Mouse (Mus musculus): ENCODE measurements around the gene Fgf15. TPM values are rescaled to one million over a fixed set of nuclear protein-coding genes. Genes with fewer than 3 reads are reported as not detected.

The Fgf15 gene
- total and polyA plus RNA-seq, 3 experiments, result 38.9 to 129 (median 48.5) TPM

DNA sequence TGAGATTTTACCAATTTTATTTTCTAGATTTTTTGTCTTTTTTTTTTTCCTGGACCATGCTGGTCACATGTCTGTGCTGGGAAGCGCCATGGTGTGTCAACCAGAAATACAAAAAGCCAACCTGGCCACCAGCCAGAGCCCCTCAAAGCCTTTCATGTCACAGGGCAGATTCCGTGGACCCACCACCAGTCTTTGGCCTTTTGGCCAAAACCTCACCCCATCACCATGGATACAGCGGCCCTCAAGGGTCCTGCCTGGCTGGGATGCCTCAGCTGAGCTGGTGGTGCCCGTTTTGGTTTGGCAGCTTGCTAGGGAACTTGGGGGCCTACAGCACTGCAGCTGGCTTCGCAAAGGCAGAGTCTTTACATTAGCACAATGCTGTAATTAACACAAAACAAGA is 33.6 kb downstream of the Fgf15 start:
- TF ChIP-seq TAL1 (conservative IDR thresholded peaks at IDR 0.05; ENCODE audit: low read depth, low read length) (no peak), GATA2 (IDR thresholded peaks at IDR 0.05; ENCODE audit: borderline replicate concordance, low read depth, low read length) (no peak), CTCF (IDR thresholded peaks at IDR 0.05; ENCODE audit: low read depth, low read length) (no peak), POLR2AphosphoS5 (IDR thresholded peaks at IDR 0.05; ENCODE audit: insufficient replicate concordance, low read depth, low read length) (no peak), GATA1 (IDR thresholded peaks at IDR 0.05; ENCODE audit: borderline replicate concordance, low read length) (no peak)
- no peaks in the 10 kb centered on the region for H3K9me3 ChIP-seq (replicated peaks)
- peaks cover 18% of the 10 kb centered on the region for H3K27me3 ChIP-seq (ENCODE audit: insufficient read depth, low read length)
- ATAC-seq (ENCODE audit: extremely low read depth, insufficient number of reproducible peaks, low FRiP score, poor library complexity, severe bottlenecking), result no peak
- H3K4me1 ChIP-seq (ENCODE audit: insufficient read depth, low read depth, low read length), result no peaks in the 10 kb centered on the region
- DNase-seq (ENCODE audit: low spot score), result no peak
- no peak overlapping the region for H3K4me3 ChIP-seq (ENCODE audit: low read depth, low read length)
- peaks cover 44% of the 10 kb centered on the region for H3K36me3 ChIP-seq (replicated peaks)

DNA sequence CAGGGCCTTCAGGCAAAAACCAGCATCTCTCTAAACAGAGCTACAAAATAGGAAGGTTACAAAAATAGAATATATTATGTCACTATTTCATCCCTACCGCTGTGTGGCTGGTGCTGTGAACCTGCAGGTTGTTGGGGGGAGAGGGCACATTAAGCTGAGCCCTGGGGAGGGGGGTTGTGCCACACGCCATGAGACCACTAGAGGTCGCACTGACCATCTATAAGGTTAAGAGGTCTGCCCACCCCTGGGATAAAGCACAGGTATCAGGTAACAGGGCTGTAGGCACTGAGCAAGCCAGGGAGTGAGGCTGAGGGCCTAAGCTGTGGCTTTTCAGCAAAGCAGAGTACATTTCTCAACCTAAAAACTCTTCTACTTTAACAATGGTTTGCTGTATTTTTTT is 35.4 kb downstream of the Fgf15 start:
- peaks cover 38% of the 10 kb centered on the region for H3K36me3 ChIP-seq (replicated peaks)
- peaks cover 34% of the 10 kb centered on the region for H3K27me3 ChIP-seq (ENCODE audit: insufficient read depth, low read length)
- DNase-seq (ENCODE audit: low spot score) (peak; percentile 49), ATAC-seq (ENCODE audit: extremely low read depth, insufficient number of reproducible peaks, low FRiP score, poor library complexity, severe bottlenecking) (no peak)
- H3K4me1 ChIP-seq (ENCODE audit: insufficient read depth, low read depth, low read length), result no peaks in the 10 kb centered on the region
- no peak overlapping the region for H3K4me3 ChIP-seq (ENCODE audit: low read depth, low read length)
- H3K9me3 ChIP-seq (replicated peaks), result no peaks in the 10 kb centered on the region
- TF ChIP-seq POLR2AphosphoS5 (IDR thresholded peaks at IDR 0.05; ENCODE audit: insufficient replicate concordance, low read depth, low read length), result no peak
- TF ChIP-seq CTCF (IDR thresholded peaks at IDR 0.05; ENCODE audit: low read depth, low read length), result peak; percentile 57

DNA sequence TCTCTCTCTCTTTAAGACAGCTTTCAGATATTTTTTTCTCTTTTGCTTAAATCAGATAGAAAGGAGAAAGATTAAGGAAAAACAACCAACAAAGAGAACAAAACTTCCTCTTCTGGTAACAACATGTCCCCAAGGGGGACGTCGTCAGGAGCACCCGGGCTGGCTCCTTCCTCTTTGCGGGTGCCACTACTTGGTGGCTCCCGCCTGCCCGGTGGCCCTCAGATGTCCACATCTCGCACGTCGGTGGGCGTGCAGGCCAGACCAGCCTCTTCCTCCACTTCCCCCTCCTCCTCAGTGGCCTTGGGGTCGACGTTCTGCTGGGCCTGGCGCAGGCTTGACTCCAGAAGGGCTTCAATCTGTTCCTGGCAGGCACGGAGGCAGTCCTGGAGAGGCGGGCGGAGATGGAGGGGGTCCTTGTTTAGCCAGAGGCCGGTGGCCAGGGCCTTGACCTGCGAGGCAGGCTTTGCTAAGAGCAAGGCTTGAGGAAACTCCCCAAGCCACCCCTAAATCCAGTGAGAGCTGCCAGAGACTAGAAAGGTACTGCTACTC is 36.1 kb downstream of the Fgf15 start:
- H3K4me3 ChIP-seq (ENCODE audit: low read depth, low read length), result no peak overlapping the region
- DNase-seq (ENCODE audit: low spot score), result no peak
- H3K4me1 ChIP-seq (ENCODE audit: insufficient read depth, low read depth, low read length), result peaks cover 4% of the 10 kb centered on the region; the same call in 1 of the 2 replicates
- H3K36me3 ChIP-seq (replicated peaks), result peaks cover 31% of the 10 kb centered on the region
- no peaks in the 10 kb centered on the region for H3K9me3 ChIP-seq (replicated peaks)
- ATAC-seq (ENCODE audit: extremely low read depth, insufficient number of reproducible peaks, low FRiP score, poor library complexity, severe bottlenecking), result no peak
- TF ChIP-seq CTCF (IDR thresholded peaks at IDR 0.05; ENCODE audit: low read depth, low read length) (no peak), GATA2 (IDR thresholded peaks at IDR 0.05; ENCODE audit: borderline replicate concordance, low read depth, low read length) (no peak), GATA1 (IDR thresholded peaks at IDR 0.05; ENCODE audit: borderline replicate concordance, low read length) (no peak), POLR2AphosphoS5 (IDR thresholded peaks at IDR 0.05; ENCODE audit: insufficient replicate concordance, low read depth, low read length) (no peak), TAL1 (conservative IDR thresholded peaks at IDR 0.05; ENCODE audit: low read depth, low read length) (no peak)
- peaks cover 40% of the 10 kb centered on the region for H3K27me3 ChIP-seq (ENCODE audit: insufficient read depth, low read length)

DNA sequence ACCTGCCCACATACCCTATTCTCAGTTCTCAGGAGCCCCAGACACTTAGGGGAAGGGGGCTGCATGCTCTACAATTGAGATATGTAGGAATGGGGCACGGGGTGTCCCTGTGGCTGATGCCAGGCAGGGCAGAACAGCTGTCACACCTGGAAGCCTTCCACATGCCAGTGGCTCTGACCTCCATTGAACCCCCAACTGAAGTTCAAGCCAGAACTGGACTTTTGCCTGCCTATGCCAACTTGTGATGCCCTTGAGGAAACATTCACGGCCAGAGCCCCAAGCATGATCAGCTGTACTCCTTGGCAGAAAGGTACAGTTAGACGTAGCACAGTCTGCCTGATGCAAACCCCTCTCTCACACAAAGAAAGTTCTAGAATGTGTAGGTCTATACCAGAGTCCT is 37.0 kb downstream of the Fgf15 start:
- peaks cover 10% of the 10 kb centered on the region for H3K4me1 ChIP-seq (ENCODE audit: insufficient read depth, low read depth, low read length)
- H3K27me3 ChIP-seq (ENCODE audit: insufficient read depth, low read length), result peaks cover 49% of the 10 kb centered on the region
- ATAC-seq (ENCODE audit: extremely low read depth, insufficient number of reproducible peaks, low FRiP score, poor library complexity, severe bottlenecking), result no peak
- H3K36me3 ChIP-seq (replicated peaks), result peaks cover 22% of the 10 kb centered on the region
- TF ChIP-seq POLR2AphosphoS5 (IDR thresholded peaks at IDR 0.05; ENCODE audit: insufficient replicate concordance, low read depth, low read length) (no peak), CTCF (IDR thresholded peaks at IDR 0.05; ENCODE audit: low read depth, low read length) (no peak), TAL1 (conservative IDR thresholded peaks at IDR 0.05; ENCODE audit: low read depth, low read length) (no peak), GATA1 (IDR thresholded peaks at IDR 0.05; ENCODE audit: borderline replicate concordance, low read length) (no peak), GATA2 (IDR thresholded peaks at IDR 0.05; ENCODE audit: borderline replicate concordance, low read depth, low read length) (no peak)
- no peak for DNase-seq (ENCODE audit: low spot score)
- no peaks in the 10 kb centered on the region for H3K9me3 ChIP-seq (replicated peaks)
- H3K4me3 ChIP-seq (ENCODE audit: low read depth, low read length), result no peak overlapping the region

DNA sequence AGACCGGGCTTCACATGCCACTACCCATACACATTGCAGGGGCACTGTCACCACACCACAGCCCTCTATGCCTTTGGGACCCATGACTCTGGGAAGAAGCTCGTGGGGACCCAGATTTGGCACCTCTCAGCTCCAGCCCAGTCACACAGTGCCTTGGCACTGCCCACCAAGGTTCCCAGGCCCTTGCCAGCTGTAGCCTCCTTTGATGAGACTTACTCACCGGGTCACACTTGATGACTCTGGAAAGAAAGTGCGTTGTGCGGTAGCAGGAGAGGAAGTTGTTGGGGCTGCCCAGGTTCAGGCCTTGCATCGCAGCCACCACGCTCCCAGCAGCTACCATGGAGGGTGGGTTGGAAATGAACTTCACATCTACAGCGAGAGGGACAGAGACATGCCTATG is 37.5 kb downstream of the Fgf15 start:
- Histone ChIP-seq H3K4me3 (ENCODE audit: low read depth, low read length) (no peak overlapping the region), H3K27me3 (ENCODE audit: insufficient read depth, low read length) (peaks cover 53% of the 10 kb centered on the region), H3K36me3 (replicated peaks) (peaks cover 18% of the 10 kb centered on the region), H3K9me3 (replicated peaks) (no peaks in the 10 kb centered on the region), H3K4me1 (ENCODE audit: insufficient read depth, low read depth, low read length) (peaks cover 10% of the 10 kb centered on the region)
- no peak for DNase-seq (ENCODE audit: low spot score)
- ATAC-seq (ENCODE audit: extremely low read depth, insufficient number of reproducible peaks, low FRiP score, poor library complexity, severe bottlenecking), result no peak
- TF ChIP-seq GATA1 (IDR thresholded peaks at IDR 0.05; ENCODE audit: borderline replicate concordance, low read length), result no peak
- TF ChIP-seq POLR2AphosphoS5 (IDR thresholded peaks at IDR 0.05; ENCODE audit: insufficient replicate concordance, low read depth, low read length), result no peak
- TF ChIP-seq CTCF (IDR thresholded peaks at IDR 0.05; ENCODE audit: low read depth, low read length), result no peak
- TF ChIP-seq TAL1 (conservative IDR thresholded peaks at IDR 0.05; ENCODE audit: low read depth, low read length), result no peak
- no peak for TF ChIP-seq GATA2 (IDR thresholded peaks at IDR 0.05; ENCODE audit: borderline replicate concordance, low read depth, low read length)

DNA sequence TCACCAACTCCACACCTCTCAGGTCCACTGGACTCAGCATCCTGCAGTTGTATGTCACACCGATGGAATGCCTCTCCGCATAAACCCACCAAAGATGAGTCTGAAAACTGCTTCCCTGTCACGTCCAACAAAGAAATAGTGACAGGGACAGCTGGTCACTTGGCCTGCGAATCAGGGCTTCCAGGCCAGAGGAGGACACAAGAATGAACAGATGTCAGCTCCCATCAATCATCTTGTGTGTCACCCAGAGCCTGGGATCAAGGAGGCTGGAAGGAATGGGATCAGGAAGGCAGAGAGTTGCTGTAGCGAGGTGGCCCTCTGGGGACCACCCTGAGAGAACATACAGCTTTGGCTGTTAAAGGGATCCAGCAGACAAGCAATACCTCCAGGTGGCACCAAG is 38.6 kb downstream of the Fgf15 start:
- peaks cover 10% of the 10 kb centered on the region for H3K4me1 ChIP-seq (ENCODE audit: insufficient read depth, low read depth, low read length)
- H3K4me3 ChIP-seq (ENCODE audit: low read depth, low read length), result no peak overlapping the region
- no peaks in the 10 kb centered on the region for H3K9me3 ChIP-seq (replicated peaks)
- no peak for TF ChIP-seq GATA2 (IDR thresholded peaks at IDR 0.05; ENCODE audit: borderline replicate concordance, low read depth, low read length)
- TF ChIP-seq GATA1 (IDR thresholded peaks at IDR 0.05; ENCODE audit: borderline replicate concordance, low read length), result no peak
- no peak for TF ChIP-seq TAL1 (conservative IDR thresholded peaks at IDR 0.05; ENCODE audit: low read depth, low read length)
- TF ChIP-seq POLR2AphosphoS5 (IDR thresholded peaks at IDR 0.05; ENCODE audit: insufficient replicate concordance, low read depth, low read length), result no peak
- no peak for TF ChIP-seq CTCF (IDR thresholded peaks at IDR 0.05; ENCODE audit: low read depth, low read length)
- H3K36me3 ChIP-seq (replicated peaks), result peaks cover 7% of the 10 kb centered on the region
- DNase-seq (ENCODE audit: low spot score) (no peak), ATAC-seq (ENCODE audit: extremely low read depth, insufficient number of reproducible peaks, low FRiP score, poor library complexity, severe bottlenecking) (no peak)
- peaks cover 64% of the 10 kb centered on the region for H3K27me3 ChIP-seq (ENCODE audit: insufficient read depth, low read length)
